Mouse (Mus musculus) embryonic fibroblast, embryonic 13.5 days (primary cell): Measurements from ENCODE around the gene Tbx5. TPM values are rescaled to one million over a fixed set of nuclear protein-coding genes. Genes with fewer than 3 reads are reported as not detected.
"Not testable (repeated sequence)": the region's sequence is repeated elsewhere in the genome, so short reads cannot be mapped to it uniquely, and the experiment has no call there.

ENCODE experiments used
- H3K27ac ChIP-seq: 2 replicates; pipeline ENCODE4 v1.5.1; 2012; ENCODE audit warnings: low read length, control low read depth, inconsistent platforms; ENCODE audit not compliant: insufficient read depth
- H3K4me1 ChIP-seq: 2 replicates; pipeline ENCODE4 v1.6.1; 2011; ENCODE audit warnings: low read length; ENCODE audit not compliant: control insufficient read depth, insufficient read depth
- H3K4me3 ChIP-seq: 2 replicates; pipeline ENCODE4 v1.5.1; 2011; ENCODE audit warnings: mild to moderate bottlenecking, control low read depth, low read length; ENCODE audit not compliant: insufficient read depth
- CTCF ChIP-seq: IDR thresholded peaks from 2 replicates; pipeline ENCODE4 v1.5.1; 2011; ENCODE audit warnings: mild to moderate bottlenecking, control low read depth, low read length, moderate library complexity, borderline replicate concordance; ENCODE audit not compliant: insufficient read depth
- POLR2A ChIP-seq: IDR thresholded peaks from 2 replicates; pipeline ENCODE4 v1.6.1; 2011; ENCODE audit warnings: low read depth, mild to moderate bottlenecking, control low read depth, low read length, moderate library complexity
- polyA plus RNA-seq: library from polyadenylated mRNA; stranded (reverse); fragments of >200 nt; gene quantifications from 2 replicates; pipeline ENCODE4 v1.2.4, GENCODE M21; 2011; ENCODE audit warnings: low read depth; ENCODE audit not compliant: missing spikeins, insufficient read length

Tbx5 gene
- polyA plus RNA-seq, 1 experiment, result 9.3 TPM

DNA sequence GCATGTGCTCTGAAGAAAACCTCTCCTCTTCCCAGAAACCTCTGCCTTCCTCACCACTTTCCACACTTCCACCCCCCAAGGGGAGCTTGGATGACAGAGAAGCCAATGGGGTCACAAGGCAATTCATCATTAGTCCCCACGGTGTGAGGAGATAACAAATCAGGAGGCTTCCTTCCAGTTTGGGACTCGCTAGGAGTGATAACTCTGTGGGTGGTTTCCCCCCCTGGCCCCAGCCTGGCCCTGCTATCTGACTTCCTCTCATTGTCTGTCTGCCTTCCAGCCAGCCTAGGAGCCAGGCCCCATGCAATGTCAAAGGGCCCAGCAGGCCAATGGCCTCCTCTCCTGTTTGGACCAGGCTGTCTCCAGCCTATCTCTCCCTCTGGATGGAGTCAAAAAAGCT lies 43.0 kb downstream of the Tbx5 start:
- H3K4me3 ChIP-seq, result no peak overlapping the region
- no peaks in the 10 kb centered on the region for H3K4me1 ChIP-seq
- TF ChIP-seq POLR2A (no peak), CTCF (no peak)
- no peak overlapping the region for H3K27ac ChIP-seq

DNA sequence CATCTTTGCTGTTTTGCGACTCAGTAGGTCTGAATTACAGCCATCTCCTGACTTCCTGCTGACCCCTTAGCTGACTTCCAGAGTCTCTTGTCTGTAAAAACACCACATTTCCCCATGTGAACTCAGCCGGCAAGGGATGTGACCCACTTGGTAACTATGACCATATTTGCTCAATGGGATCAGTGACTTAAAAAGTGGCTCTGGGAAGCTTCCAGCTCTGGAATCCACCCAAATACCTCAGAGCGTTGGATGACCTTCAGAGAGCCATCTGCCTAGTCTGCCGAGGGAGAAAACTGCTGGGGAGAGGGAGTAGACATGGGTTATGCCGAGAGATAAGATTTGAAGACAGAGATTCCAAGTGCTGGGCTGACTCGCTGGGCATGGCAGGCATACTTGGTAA lies 44.7 kb downstream of the Tbx5 start:
- H3K4me3 ChIP-seq, result no peak overlapping the region
- no peaks in the 10 kb centered on the region for H3K4me1 ChIP-seq
- TF ChIP-seq CTCF, result no peak
- no peak for TF ChIP-seq POLR2A
- no peak overlapping the region for H3K27ac ChIP-seq

DNA sequence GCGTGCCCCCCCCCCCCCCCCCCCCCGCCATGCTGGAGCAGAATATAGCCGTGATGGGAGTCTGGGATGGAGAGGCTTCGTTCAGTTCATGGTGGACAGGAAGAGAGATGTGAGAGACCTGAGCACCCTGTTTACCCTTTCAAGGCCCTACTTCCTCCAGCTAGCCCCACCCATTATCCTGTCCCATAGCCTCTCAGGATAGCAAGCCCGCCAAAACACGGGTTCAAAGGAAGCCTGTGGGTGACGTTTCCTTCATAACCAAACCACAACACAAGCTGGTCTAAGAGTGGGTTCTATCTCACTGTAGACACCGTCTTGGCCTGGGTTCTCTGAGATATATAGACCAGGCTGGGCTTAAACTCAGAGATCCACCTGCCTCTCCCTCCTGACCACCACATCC lies 53.1 kb downstream of the Tbx5 start:
- TF ChIP-seq CTCF (no peak), POLR2A (no peak)
- Histone ChIP-seq H3K4me3 (no peak overlapping the region), H3K27ac (no peak overlapping the region), H3K4me1 (no peaks in the 10 kb centered on the region)

DNA sequence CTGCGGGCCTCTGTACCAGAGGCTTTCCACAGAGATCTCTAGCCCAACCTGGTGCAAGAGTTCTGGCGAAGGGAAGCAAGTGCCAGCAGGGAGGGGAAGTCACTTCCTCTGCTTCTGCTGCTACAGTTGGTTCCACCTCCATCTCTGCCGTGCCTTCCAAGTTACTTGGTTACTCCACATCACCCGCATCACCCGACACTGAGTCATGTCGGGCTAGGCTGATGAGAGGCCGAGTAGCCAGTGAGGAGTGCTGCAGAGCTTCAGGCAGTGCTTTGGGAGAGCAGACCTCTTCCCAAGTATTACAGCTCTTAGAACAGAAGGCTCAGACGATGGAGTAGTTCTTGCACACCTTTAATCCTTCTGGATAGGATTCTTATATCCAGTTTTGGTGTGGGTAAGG lies 54.9 kb downstream of the Tbx5 start:
- H3K4me3 ChIP-seq, result no peak overlapping the region
- no peak overlapping the region for H3K27ac ChIP-seq
- no peaks in the 10 kb centered on the region for H3K4me1 ChIP-seq
- TF ChIP-seq POLR2A (no peak), CTCF (no peak)

DNA sequence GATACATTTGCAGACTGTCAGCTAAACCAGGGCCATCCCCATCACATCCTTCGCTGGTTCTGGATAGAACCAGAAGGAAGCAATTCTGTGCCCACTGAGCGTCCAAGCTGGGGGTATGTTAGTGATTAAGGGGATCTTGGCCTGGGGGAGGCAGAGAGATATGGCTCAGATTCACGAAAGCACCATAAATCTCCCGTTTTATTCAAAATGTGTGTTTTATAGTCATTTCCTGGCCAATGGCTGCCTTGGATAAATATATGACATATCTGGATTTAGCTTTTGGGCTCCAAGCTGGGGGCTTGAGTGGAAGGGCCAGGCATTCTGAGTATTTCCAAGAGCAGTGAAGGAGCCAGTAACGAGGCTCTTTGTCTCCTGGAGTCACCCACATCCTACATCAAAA lies 59.5 kb downstream of the Tbx5 start:
- Histone ChIP-seq H3K4me3 (no peak overlapping the region), H3K4me1 (no peaks in the 10 kb centered on the region), H3K27ac (no peak overlapping the region)
- no peak for TF ChIP-seq CTCF
- no peak for TF ChIP-seq POLR2A

DNA sequence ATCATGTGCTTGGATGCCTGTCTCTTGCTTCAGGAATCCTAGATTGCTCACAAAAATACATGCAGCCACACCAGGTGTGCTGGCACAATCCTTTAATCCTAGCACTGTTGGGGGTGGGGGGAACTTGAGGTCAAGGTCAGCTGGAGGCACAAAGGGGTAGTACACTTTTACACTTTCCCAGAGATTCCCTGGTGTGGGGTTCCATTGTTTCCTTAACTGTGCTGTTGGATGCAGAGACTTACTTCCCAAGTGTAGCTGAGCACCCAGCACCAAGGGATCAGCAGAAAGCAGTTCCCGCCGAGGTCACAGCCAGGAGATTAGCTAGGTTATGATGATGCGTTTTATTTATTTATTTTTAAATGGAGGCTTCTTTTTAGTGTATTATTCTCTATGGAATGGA lies 60.6 kb downstream of the Tbx5 start:
- H3K27ac ChIP-seq, result no peak overlapping the region
- TF ChIP-seq POLR2A, result no peak
- no peak for TF ChIP-seq CTCF
- H3K4me1 ChIP-seq, result no peaks in the 10 kb centered on the region
- H3K4me3 ChIP-seq, result no peak overlapping the region

DNA sequence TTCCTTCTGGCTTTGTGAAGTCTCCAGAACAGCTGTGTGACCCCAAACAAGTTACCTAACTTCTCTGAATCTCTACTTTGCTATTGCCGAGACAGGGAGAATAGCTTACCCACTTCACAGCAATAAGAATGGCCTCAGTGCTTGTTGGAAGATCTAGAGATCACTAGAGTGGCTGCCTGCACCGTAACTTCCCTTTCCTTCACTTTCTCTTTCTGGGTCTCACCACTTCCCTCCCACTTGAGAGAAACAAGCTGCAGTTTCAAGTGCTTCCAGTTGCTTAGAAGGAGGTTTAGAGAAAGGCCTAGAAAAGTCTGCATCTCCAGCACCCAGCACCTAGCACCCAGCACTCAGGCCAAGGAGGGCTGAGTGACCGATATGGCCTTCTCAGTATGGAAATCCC lies 64.1 kb downstream of the Tbx5 start:
- TF ChIP-seq POLR2A, result no peak
- TF ChIP-seq CTCF, result no peak
- H3K4me1 ChIP-seq, result no peaks in the 10 kb centered on the region
- H3K4me3 ChIP-seq, result no peak overlapping the region
- H3K27ac ChIP-seq, result no peak overlapping the region

DNA sequence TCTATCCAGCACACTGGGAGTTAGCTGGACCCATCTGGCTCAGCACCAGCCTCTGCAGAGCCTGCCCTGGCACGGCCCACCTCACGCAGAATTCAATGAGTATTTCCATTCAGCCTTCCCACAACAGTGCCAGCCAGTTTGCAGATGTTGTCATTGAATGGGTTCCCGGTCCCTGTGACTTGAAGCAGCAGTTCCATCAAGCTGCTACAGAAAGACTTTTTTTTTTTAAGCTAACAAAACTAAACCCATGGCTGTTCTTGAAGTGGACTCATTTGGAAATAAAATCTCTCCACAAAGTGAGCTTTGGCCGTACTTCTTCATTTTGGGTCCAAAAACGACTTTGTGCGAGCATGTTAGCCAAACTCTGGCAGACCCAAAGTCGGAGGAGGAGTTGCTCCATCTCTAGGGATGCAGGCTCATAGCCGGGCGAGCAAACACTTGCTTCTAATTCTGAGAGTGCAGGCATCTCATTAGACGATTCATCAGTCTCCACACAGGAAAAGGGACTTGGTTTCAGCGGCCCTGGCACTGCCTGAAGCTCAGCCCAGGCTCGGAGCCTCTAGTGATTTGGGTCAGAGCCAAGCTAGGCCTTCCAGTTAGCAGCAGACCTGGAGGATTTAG lies 84.2 kb downstream of the Tbx5 start:
- Histone ChIP-seq H3K27ac (no peak overlapping the region), H3K4me1 (no peaks in the 10 kb centered on the region), H3K4me3 (no peak overlapping the region)
- no peak for TF ChIP-seq CTCF
- TF ChIP-seq POLR2A, result no peak

DNA sequence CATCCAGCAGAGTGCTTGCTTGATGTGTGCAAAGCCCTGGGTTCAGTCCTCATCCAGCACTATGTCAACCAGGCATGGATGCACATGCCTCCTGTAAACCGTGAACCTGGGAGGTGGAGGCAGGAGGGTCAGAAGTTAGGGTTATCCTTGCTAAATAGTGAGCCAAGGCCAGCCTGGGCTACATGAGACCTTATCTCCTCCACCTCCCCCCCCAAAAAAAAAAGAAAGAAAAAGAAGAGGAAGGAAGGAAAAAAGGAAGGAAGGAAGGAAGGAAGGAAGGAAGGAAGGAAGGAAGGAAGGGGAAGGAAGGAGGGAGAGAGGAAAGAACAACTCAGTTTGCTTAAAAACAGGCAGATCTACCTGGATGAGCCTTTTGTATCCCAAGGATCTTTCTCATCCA lies 85.9 kb downstream of the Tbx5 start:
- H3K4me3 ChIP-seq, H3K27ac ChIP-seq, H3K4me1 ChIP-seq: not testable (repeated sequence)

DNA sequence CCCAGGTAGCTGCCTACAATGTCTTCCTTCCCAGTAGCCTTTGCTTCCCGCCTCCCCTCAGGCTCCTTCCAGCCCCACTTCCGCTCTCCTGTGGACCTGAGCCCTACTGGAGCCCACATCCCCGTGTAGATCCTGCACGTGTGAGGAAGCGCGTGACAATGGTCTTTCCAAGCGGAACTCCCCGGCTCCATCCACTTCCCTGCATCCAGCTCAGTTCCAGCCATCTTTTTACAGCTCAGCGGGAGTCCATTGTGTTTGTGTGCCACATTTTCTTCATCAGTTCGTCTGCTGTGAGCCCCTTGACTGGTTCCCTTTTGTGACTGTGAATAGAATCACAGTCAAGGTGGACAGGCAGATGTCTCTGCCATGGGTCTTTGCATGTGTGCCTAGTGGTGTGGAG lies 88.5 kb downstream of the Tbx5 start:
- TF ChIP-seq POLR2A (no peak), CTCF (no peak)
- no peak overlapping the region for H3K4me3 ChIP-seq
- no peak overlapping the region for H3K27ac ChIP-seq
- no peaks in the 10 kb centered on the region for H3K4me1 ChIP-seq

DNA sequence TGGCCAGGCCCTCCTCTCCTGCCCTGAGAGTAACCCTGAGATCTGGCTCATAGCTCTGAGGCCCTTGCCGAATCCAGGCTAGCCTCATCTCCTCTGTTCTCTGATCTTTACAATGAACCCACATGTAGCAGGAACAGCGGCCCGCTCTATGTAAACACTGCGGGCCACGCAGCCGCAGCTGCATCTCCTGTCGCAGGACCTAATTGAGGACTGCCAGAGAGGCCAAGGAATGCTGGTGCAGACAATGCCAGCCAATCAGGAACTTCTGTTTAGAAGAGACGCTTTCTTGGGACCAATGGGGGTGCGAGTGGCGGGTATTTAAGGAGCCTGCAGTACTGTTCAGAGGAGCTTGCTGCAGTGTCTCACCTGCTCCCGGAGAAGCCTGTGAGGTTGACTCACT lies 89.8 kb downstream of the Tbx5 start:
- TF ChIP-seq POLR2A (no peak), CTCF (no peak)
- Histone ChIP-seq H3K4me1 (no peaks in the 10 kb centered on the region), H3K4me3 (no peak overlapping the region)

More for the DNA sequence above, 89.8 kb downstream of the Tbx5 start:
- H3K27ac ChIP-seq, result no peak overlapping the region

Other genes with a start within 250 kb of the Tbx5 start
- gene Tbx3, start 162.0 kb upstream of the Tbx5 start, polyA plus RNA-seq, result 16.8 and 20.9 TPM in 2 replicates